Comparison of ENCODE assay signal across 20 mouse cellular contexts in genomic region chr1:162937970-162938695, GRCm38 (mm10). TPM values are rescaled to one million over a fixed set of nuclear protein-coding genes. Genes with fewer than 3 reads are reported as not detected.
DNase-seq lines count a peak whose midpoint lies in the region; ATAC-seq lines count a peak whose summit lies in the region.
"Had no signal": no experiment of that assay in that cellular context is flagged by ENCODE, and none has a peak within 500 bp of the region (broad histone marks: within the 10 kb centered on the region; RNA-seq: fewer than 3 reads in every experiment).

No protein-coding gene starts in this region.

- DNase-seq in heart, postnatal 25 days (ENCODE audit: low spot score): no peak
- DNase-seq in lung, postnatal 36 days: no peak
- DNase-seq in B cell, adult 2 months: no peak
- DNase-seq: cerebellum, postnatal 25 days; spleen, adult 18-20 months; thymus, adult 18-20 months had no signal

- H3K36me3 ChIP-seq in heart, embryonic 16.5 days (ENCODE audit: control insufficient read depth, insufficient read depth): no peaks in the 10 kb centered on the region
- H3K36me3 ChIP-seq in lung, embryonic 15.5 days: no peaks in the 10 kb centered on the region
- no peaks in the 10 kb centered on the region for H3K36me3 ChIP-seq in intestine, embryonic 16.5 days (ENCODE audit: control insufficient read depth, insufficient read depth, low read length)
- no peaks in the 10 kb centered on the region for H3K36me3 ChIP-seq in stomach, embryonic 16.5 days (ENCODE audit: control insufficient read depth, insufficient read depth, low read length)
- H3K36me3 ChIP-seq: embryonic facial prominence, embryonic 12.5 days; midbrain, embryonic 13.5 days had no signal

- no peak overlapping the region for H3K9ac ChIP-seq in heart, embryonic 16.5 days (ENCODE audit: low read length)
- H3K9ac ChIP-seq in lung, embryonic 15.5 days: no peak overlapping the region
- H3K9ac ChIP-seq in intestine, embryonic 16.5 days (ENCODE audit: low read depth, low read length): no peak overlapping the region
- H3K9ac ChIP-seq in stomach, embryonic 16.5 days (ENCODE audit: low read length): no peak overlapping the region
- H3K9ac ChIP-seq: embryonic facial prominence, embryonic 12.5 days; midbrain, embryonic 13.5 days had no signal

- 67% methylated on average over 5 of the region's 5 CpGs for WGBS in heart, embryonic 16.5 days
- WGBS in lung, embryonic 15.5 days: 68% methylated on average over 5 of the region's 5 CpGs
- WGBS in intestine, embryonic 16.5 days: 69% methylated on average over 5 of the region's 5 CpGs
- WGBS in stomach, embryonic 16.5 days: 64% methylated on average over 5 of the region's 5 CpGs

- H3K4me2 ChIP-seq in heart, embryonic 16.5 days (ENCODE audit: low read depth, low read length): no peak overlapping the region
- no peak overlapping the region for H3K4me2 ChIP-seq in lung, embryonic 15.5 days
- H3K4me2 ChIP-seq in intestine, embryonic 16.5 days (ENCODE audit: low read depth, low read length): no peak overlapping the region
- no peak overlapping the region for H3K4me2 ChIP-seq in stomach, embryonic 16.5 days (ENCODE audit: low read depth, low read length)
- H3K4me2 ChIP-seq: embryonic facial prominence, embryonic 12.5 days; liver, embryonic 11.5 days; midbrain, embryonic 13.5 days had no signal

- intact Hi-C loops in heart, postnatal 25 days (cut with DNase I): no loop called here

- no peak for ATAC-seq in heart, embryonic 16.5 days (replicated peaks; ENCODE audit: extremely low read depth, insufficient read depth, low FRiP score)
- ATAC-seq in lung, embryonic 15.5 days (ENCODE audit: borderline replicate concordance, extremely low read depth, low FRiP score, low TSS enrichment): no peak
- 0 out of 2 replicates have a peak, but pooled peaks have one; percentile 18 for ATAC-seq in intestine, embryonic 16.5 days
- no peak for ATAC-seq in stomach, embryonic 16.5 days (ENCODE audit: insufficient read depth, low FRiP score)
- ATAC-seq: activated CD4-positive, CD25-positive, alpha-beta regulatory T cell, adult 4 months; midbrain, embryonic 13.5 days had no signal

- H3K4me1 ChIP-seq in heart, embryonic 16.5 days (ENCODE audit: control insufficient read depth, insufficient read depth, low read length): no peaks in the 10 kb centered on the region
- no peaks in the 10 kb centered on the region for H3K4me1 ChIP-seq in lung, embryonic 15.5 days
- no peaks in the 10 kb centered on the region for H3K4me1 ChIP-seq in intestine, embryonic 16.5 days (ENCODE audit: control insufficient read depth, insufficient read depth, low read length)
- H3K4me1 ChIP-seq in stomach, embryonic 16.5 days (ENCODE audit: control insufficient read depth, insufficient read depth, low read length): no peaks in the 10 kb centered on the region
- H3K4me1 ChIP-seq: midbrain, embryonic 13.5 days had no signal

- H3K4me3 ChIP-seq in heart, embryonic 16.5 days (ENCODE audit: low read length): no peak overlapping the region
- H3K4me3 ChIP-seq in lung, embryonic 15.5 days: no peak overlapping the region
- H3K4me3 ChIP-seq in intestine, embryonic 16.5 days (ENCODE audit: low read length): no peak overlapping the region
- H3K4me3 ChIP-seq in stomach, embryonic 16.5 days (replicated peaks; ENCODE audit: low read length): no peak overlapping the region
- H3K4me3 ChIP-seq: embryonic facial prominence, embryonic 12.5 days; midbrain, embryonic 13.5 days had no signal

- peak overlapping the region; percentile 55 for H3K27ac ChIP-seq in heart, embryonic 16.5 days (ENCODE audit: low read length)
- peak overlapping the region; percentile 43; the same call in 1 of the 2 replicates for H3K27ac ChIP-seq in lung, embryonic 15.5 days
- no peak overlapping the region for H3K27ac ChIP-seq in intestine, embryonic 16.5 days (ENCODE audit: low read length)
- peak overlapping the region; percentile 65 for H3K27ac ChIP-seq in stomach, embryonic 16.5 days (ENCODE audit: low read length)
- H3K27ac ChIP-seq: embryonic facial prominence, embryonic 12.5 days; macrophage; midbrain, embryonic 13.5 days had no signal

- H3K9me3 ChIP-seq in heart, embryonic 16.5 days (replicated peaks; ENCODE audit: control insufficient read depth, low read length): no peaks in the 10 kb centered on the region
- no peaks in the 10 kb centered on the region for H3K9me3 ChIP-seq in lung, embryonic 15.5 days
- H3K9me3 ChIP-seq in intestine, embryonic 16.5 days (ENCODE audit: control insufficient read depth, low read length): no peaks in the 10 kb centered on the region
- H3K9me3 ChIP-seq in stomach, embryonic 16.5 days (replicated peaks; ENCODE audit: control insufficient read depth, low read length): no peaks in the 10 kb centered on the region
- H3K9me3 ChIP-seq: embryonic facial prominence, embryonic 12.5 days; midbrain, embryonic 13.5 days had no signal

- H3K27me3 ChIP-seq in heart, embryonic 16.5 days (ENCODE audit: control insufficient read depth, insufficient read depth, low read length): no peaks in the 10 kb centered on the region
- H3K27me3 ChIP-seq in lung, embryonic 15.5 days: no peaks in the 10 kb centered on the region
- H3K27me3 ChIP-seq in intestine, embryonic 16.5 days (replicated peaks; ENCODE audit: control insufficient read depth, insufficient read depth, low read length): no peaks in the 10 kb centered on the region
- no peaks in the 10 kb centered on the region for H3K27me3 ChIP-seq in stomach, embryonic 16.5 days (ENCODE audit: control insufficient read depth, insufficient read depth, low read length)
- H3K27me3 ChIP-seq: embryonic facial prominence, embryonic 12.5 days; midbrain, embryonic 13.5 days had no signal

RNA-seq across cellular contexts. Expression of gene Fmo6, which starts 0.8 kb away (rescaled TPM):
- polyA plus RNA-seq in heart, embryonic 16.5 days (2015; fragmentation: Nextera tagmentation; extraction: Ambion mirVana): 0.07 TPM in 1 of 2 replicates, not detected in the other
- total RNA-seq in heart, postnatal 25 days (2021): not detected
- not detected in 2 replicates for polyA plus RNA-seq in lung, embryonic 15.5 days (2015; fragmentation: Nextera tagmentation; extraction: Ambion mirVana)
- polyA plus RNA-seq in intestine, embryonic 16.5 days (2015; fragmentation: Nextera tagmentation; extraction: Ambion mirVana): not detected in 2 replicates
- polyA plus RNA-seq in stomach, embryonic 16.5 days (2015; fragmentation: Nextera tagmentation; extraction: Ambion mirVana): not detected in 2 replicates
- total RNA-seq: adrenal gland, postnatal 36 days; heart, postnatal 36 days; layer of hippocampus, adult 18-20 months; left cerebral cortex, adult 18-20 months had no signal
- polyA plus RNA-seq: activated CD4-positive, CD25-positive, alpha-beta regulatory T cell, adult 4 months; forebrain, embryonic 11.5 days; liver, embryonic 11.5 days; macrophage; midbrain, embryonic 13.5 days had no signal

RNA-seq across cellular contexts. Expression of gene Fmo2, which starts 39.6 kb away (rescaled TPM):
- polyA plus RNA-seq in heart, embryonic 16.5 days (2015; fragmentation: Nextera tagmentation; extraction: Ambion mirVana): 6.4 and 9.9 TPM in 2 replicates
- total RNA-seq in heart, postnatal 25 days (2021): 10 to 100 TPM; 27.4 to 29.5 TPM
- polyA plus RNA-seq in lung, embryonic 15.5 days (2015; fragmentation: Nextera tagmentation; extraction: Ambion mirVana): 13.9 and 24.7 TPM in 2 replicates
- polyA plus RNA-seq in intestine, embryonic 16.5 days (2015; fragmentation: Nextera tagmentation; extraction: Ambion mirVana): 2.1 and 3.4 TPM in 2 replicates
- polyA plus RNA-seq in stomach, embryonic 16.5 days (2015; fragmentation: Nextera tagmentation; extraction: Ambion mirVana): 8.2 and 8.5 TPM in 2 replicates
- polyA plus RNA-seq: activated CD4-positive, CD25-positive, alpha-beta regulatory T cell, adult 4 months; liver, embryonic 11.5 days; macrophage; midbrain, embryonic 13.5 days had no signal

RNA-seq across cellular contexts. Expression of gene Fmo3, which starts 46.2 kb away (rescaled TPM):
- polyA plus RNA-seq in heart, embryonic 16.5 days (2015; fragmentation: Nextera tagmentation; extraction: Ambion mirVana): 0.11 TPM in 1 of 2 replicates, not detected in the other
- not detected for total RNA-seq in heart, postnatal 25 days (2021)
- not detected in 2 replicates for polyA plus RNA-seq in lung, embryonic 15.5 days (2015; fragmentation: Nextera tagmentation; extraction: Ambion mirVana)
- polyA plus RNA-seq in intestine, embryonic 16.5 days (2015; fragmentation: Nextera tagmentation; extraction: Ambion mirVana): not detected in 2 replicates
- polyA plus RNA-seq in stomach, embryonic 16.5 days (2015; fragmentation: Nextera tagmentation; extraction: Ambion mirVana): 0.06 and 0.11 TPM in 2 replicates
- total RNA-seq: heart, postnatal 36 days; layer of hippocampus, adult 18-20 months; left cerebral cortex, adult 18-20 months had no signal
- polyA plus RNA-seq: activated CD4-positive, CD25-positive, alpha-beta regulatory T cell, adult 4 months; embryonic facial prominence, embryonic 12.5 days; forebrain, embryonic 11.5 days; liver, embryonic 11.5 days; macrophage; midbrain, embryonic 13.5 days had no signal
